Mouse (Mus musculus) hematopoietic stem cell, adult 5-6 weeks (primary cell): Measurements from ENCODE around the gene Uqcc1. TPM values are rescaled to one million over a fixed set of nuclear protein-coding genes. Genes with fewer than 3 reads are reported as not detected.
"Not testable (repeated sequence)": the region's sequence is repeated elsewhere in the genome, so short reads cannot be mapped to it uniquely, and the experiment has no call there.

Source experiments
- ATAC-seq, 2 experiments: fragments of 125-278 bp in 1 of 2; replicated peaks in 1 of 2; 2 replicates each; pipeline ENCODE4 v1.8.0; 2016 to 2017; ENCODE audit warnings: inconsistent platforms in 2 of 2, mild to moderate bottlenecking in 2 of 2, moderate number of reproducible peaks in 2 of 2, low read depth in 1 of 2, moderate TSS enrichment in 1 of 2; ENCODE audit not compliant: low FRiP score in 2 of 2, poor library complexity in 2 of 2, severe bottlenecking in 2 of 2, insufficient read depth in 1 of 2, low TSS enrichment in 1 of 2
- total RNA-seq: library from RNA; stranded (forward); fragments of 172-1452, 232-1000 nt; gene quantifications from 2 replicates; pipeline ENCODE4 v1.2.3, GENCODE M21; 2017

Uqcc1 gene
- total RNA-seq, 1 experiment from 2014 or later = 28.0 TPM

- ATAC-seq = no peak
Measured at GRCm38 (mm10) chr2:155943463-155943862, 13.4 kb upstream of the Uqcc1 start.

DNA sequence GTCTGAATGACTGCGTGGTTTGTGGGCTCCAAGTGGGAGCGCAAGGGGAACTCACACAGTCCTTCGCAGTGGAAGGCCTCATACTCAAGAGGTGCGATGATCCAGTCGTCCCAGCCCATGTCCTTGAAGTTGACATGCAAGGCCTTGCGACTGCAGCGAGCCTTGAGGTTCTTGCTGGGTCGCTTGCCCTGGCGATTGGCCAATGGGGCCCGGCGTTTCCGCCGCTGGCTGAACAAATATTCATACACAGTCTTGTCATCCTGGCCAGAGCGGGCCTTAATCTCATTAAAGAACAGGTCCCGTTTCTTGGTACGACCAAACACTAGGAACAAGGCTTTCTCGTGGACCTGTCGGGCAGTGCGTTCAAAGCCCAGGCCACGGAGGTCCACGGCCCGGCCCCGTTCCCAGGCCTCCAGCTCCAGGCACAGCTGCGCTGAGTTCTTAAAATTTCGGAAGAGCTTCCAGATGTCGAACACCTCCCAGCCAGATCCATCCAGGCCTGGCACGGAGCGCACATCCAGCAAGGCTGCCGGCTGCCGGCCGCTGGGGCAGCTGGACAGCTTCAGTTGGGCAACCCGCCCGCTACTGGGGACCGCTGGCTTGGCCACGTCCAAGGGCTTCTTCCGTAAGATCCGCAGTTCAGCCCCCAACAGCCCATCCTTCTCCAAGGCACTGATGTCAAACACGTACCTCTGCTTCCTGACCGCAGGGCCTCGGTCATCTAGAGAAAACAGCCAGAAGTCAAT, 11.8 kb upstream of the Uqcc1 start:
- ATAC-seq = no peak

- ATAC-seq = no peak
Measured at GRCm38 (mm10) chr2:155940681-155941080, 10.6 kb upstream of the Uqcc1 start, which contains the start of gene Gm15557. Gene Gm15557 (plus strand): TSS chr2:155940728.

- peak; percentile 74 to 82; a peak in 3 of 4 replicates for ATAC-seq
Measured at GRCm38 (mm10) chr2:155939897-155940529, 9.9 kb upstream of the Uqcc1 start.

DNA sequence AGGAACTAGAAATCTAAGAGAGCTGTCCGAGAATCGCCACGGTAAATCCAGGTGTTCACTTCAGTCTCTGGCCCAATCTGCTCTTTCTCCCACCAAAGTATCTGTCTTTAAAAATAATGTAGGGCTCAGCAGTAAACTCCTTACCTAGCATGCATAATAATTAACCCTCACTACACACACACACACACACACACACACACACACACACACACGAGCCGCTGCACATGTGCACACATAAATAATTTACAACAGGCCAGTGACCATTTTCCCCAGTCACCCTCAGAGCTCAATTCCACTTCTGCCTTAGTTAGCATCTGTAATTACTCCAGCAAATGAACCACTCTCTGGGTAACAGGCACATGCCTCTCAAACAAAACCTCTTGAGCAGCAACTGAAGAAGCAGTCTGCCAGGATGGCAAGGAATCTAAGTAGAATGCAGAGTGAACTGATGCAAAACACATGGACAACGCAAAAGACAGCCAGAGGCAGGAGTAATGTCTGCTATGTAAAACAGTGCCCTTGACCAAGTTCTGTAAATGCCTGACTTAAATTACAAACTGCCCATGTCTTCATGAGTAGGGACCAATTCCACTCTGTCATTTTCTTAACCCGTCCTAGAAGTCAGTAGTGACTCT, 1.3 kb downstream of the Uqcc1 start:
- no peak for ATAC-seq

DNA sequence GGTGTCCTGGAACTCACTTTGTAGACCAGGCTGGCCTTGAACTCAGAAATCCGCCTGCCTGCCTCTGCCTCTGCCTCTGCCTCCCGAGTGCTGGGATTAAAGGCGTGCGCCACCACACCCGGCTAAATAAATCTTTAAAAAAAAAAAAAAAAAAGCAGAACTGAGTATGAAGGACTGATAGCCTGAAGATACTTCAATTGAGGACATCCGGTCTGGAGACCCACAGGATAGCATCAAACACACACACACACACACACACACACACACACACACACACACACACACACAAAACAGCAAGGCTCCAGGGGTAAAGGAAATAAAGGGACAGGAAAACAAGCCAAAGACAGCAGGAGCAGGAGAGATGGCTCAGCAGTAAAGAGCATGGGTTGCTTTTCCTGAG, 4.9 kb downstream of the Uqcc1 start:
- ATAC-seq = not testable (repeated sequence)

DNA sequence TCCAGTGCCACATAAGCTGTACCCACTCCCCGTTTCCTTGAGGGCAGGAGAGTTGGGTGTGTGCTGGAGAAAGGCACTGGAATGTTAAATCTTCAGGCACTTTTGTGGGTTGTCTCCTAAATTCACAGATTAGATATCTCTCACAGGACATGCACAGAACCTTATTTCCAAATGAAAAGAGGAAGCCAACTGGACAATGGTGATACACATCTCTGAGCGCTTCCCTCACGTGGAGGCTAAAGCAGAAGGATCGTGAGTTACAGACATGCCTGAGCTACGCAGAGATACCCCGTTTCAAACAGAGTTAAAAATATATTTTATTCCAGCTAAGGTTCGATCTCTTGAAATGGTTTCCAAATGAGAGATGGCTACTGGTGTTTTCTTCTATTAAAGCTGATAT, 7.0 kb downstream of the Uqcc1 start:
- ATAC-seq = no peak

- peak; percentile 49 to 51; a peak in 1 of 4 replicates for ATAC-seq
Measured at GRCm38 (mm10) chr2:155914684-155915083, 15.4 kb downstream of the Uqcc1 start.

DNA sequence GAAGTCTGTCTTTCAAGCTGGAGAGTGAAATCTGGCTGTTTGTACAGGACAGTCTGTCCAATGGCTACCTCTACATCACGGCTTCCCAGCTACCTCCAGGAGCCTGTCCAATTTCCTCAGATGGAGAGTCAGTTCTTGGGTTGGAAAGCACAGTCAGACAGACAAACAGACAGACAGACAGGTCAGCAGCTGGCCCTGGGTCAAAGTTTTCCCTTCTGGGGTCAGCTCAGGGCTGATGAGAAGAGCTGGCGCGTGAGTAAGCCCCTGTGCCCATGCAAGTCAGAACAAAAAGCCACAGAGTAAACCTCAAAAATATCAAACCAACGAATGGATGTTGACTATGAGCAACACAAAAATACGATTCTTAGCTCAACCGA, 26.5 kb downstream of the Uqcc1 start:
- no peak for ATAC-seq

DNA sequence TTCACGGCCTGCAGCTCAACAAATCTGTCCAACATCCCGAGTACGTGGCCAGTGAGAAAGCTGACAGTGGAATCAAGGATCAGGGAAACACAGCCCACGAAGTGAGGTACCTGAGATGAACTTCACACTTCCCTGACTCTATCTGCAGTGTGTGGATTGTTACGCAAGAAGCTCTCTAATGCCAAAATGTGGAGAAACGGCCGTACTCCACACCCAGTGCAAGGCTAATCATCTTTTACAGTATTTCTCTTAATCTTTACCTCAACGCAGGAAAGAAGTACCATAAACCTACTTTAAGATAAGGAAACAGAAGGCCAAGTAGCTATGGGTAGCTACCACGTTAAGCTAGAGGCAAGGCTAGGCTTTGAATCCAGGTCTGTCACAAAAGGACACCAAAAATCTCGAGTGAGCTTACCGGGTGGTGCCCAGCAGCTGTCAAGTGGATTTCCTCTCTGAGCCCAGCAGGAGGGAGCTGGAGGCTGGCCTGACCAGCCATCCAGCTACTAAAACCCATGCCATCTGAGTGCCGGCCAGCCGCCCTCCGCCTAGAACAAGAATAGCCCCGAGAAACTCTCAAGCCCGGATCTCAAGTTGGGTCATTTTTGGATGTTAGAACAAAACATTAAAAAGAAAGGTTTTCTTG, 27.0 kb downstream of the Uqcc1 start:
- no peak for ATAC-seq

- no peak for ATAC-seq
Measured at GRCm38 (mm10) chr2:155895046-155895735, 34.9 kb downstream of the Uqcc1 start.

- no peak for ATAC-seq
Measured at GRCm38 (mm10) chr2:155894307-155895045, 35.6 kb downstream of the Uqcc1 start.

DNA sequence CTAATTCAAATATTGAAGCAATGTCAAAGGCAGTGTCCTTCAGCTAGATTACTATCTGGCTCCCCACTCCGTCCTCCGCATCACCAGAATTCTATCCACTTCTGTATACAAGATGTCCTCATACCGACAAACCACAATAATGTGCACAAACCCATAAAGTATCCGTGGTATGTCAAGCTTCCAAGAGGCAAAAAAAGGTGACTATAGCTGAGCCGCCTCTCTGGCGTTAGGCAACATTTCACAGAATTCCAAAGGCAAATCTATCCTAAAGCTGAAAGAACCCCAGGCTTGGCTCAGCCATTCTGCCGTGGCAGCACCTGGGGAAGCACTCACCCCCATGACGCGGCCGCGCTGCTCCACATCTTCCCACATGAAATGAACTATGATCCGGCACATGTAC, 43.3 kb downstream of the Uqcc1 start:
- no peak for ATAC-seq

- ATAC-seq = no peak
Measured at GRCm38 (mm10) chr2:155885271-155885697, 44.8 kb downstream of the Uqcc1 start.

GRCm38 (mm10) chr2:155882087-155882486, 48.0 kb downstream of the Uqcc1 start:
- ATAC-seq = no peak

DNA sequence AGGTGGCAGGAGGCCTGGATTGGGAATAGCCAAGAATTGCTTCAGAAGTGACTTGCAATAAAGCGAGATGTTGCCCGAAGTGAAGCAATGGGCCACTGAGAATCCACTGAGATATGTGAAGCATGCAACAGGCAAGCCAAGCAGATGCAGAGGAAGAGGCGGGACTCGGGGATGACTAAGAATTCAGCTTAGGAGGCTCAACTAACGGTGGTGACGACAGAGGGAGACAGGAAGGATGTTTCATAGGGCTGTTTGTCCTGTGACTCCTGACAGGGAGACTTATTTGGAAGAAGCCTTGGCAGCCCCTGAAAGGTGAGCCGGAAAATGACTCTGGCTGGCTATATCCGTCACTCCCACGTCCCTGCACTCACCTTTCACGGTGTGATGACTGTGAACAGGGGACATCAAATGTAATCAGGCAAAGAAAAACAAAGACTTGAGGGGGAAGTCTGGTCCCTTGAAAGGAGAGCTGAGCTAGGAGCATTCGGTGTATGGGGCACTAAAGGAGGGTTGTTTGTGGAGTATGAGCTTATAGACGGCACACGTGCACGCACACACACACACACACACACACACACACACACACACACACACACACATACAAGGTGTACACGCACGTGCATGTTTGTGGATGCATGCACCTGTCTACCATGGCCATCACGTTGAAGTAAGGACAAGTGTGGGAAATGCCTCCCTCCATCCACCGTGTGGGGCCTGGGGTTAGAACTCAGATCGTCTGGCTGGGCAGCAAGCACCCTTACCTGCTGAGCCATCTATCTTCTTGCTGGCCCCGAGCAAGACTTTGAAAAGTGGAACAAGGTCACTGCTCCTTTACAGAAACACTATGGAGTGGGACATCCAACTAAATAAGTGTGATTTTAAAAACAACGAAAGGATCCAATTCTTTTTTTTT, 50.9 kb downstream of the Uqcc1 start:
- peak in 1 of 2 experiments; percentile 71; a peak in 1 of 4 replicates for ATAC-seq
